Mouse (Mus musculus) ES-E14 (cell line): ENCODE measurements around the gene Hoxa3. TPM values are rescaled to one million over a fixed set of nuclear protein-coding genes. Genes with fewer than 3 reads are reported as not detected.
A peak's percentile ranks its signal among the peaks of the same experiment; 100 is the strongest.

Experiments used
- DNase-seq: peaks from one replicate; pipeline ENCODE4 v3.0.0-alpha.2; 2013; ENCODE audit warnings: low read depth, low spot score
- H3K27ac ChIP-seq: 2 replicates; pipeline ENCODE4 v1.5.1; 2012; ENCODE audit warnings: low read depth, mild to moderate bottlenecking, low read length, moderate library complexity, mixed read lengths; ENCODE audit not compliant: poor library complexity, insufficient read depth, severe bottlenecking
- H3K36me3 ChIP-seq: 2 replicates; pipeline ENCODE4 v1.6.1; 2012; ENCODE audit warnings: mild to moderate bottlenecking, low read length, moderate library complexity, mixed read lengths; ENCODE audit not compliant: control insufficient read depth, poor library complexity, insufficient read depth, severe bottlenecking
- H3K4me1 ChIP-seq, 2 experiments: fragments of 150-350 bp in 1 of 2; sonication (generic) in 1 of 2; 2 replicates each; pipeline ENCODE4 v1.6.1; 2012; ENCODE audit warnings: low read length in 2 of 2, mild to moderate bottlenecking in 1 of 2, mixed read lengths in 1 of 2; ENCODE audit not compliant: control insufficient read depth in 2 of 2, insufficient read depth in 2 of 2, poor library complexity in 1 of 2
- H3K4me3 ChIP-seq, 2 experiments: fragments of 150-350 bp in 1 of 2; sonication (generic) in 1 of 2; 2 replicates each; pipeline ENCODE4 v1.5.1; 2012; ENCODE audit warnings: low read length in 2 of 2, low read depth in 1 of 2, mild to moderate bottlenecking in 1 of 2, mixed read lengths in 1 of 2; ENCODE audit not compliant: insufficient read depth in 1 of 2, poor library complexity in 1 of 2, severe bottlenecking in 1 of 2
- H3K9ac ChIP-seq: 2 replicates; pipeline ENCODE4 v1.6.1; 2012; ENCODE audit warnings: low read depth, mild to moderate bottlenecking, low read length, mixed read lengths; ENCODE audit not compliant: poor library complexity, insufficient read depth, severe bottlenecking
- H3K9me3 ChIP-seq: fragments of 150-350 bp; sonication (generic); 2 replicates; pipeline ENCODE4 v1.6.1; 2012; ENCODE audit warnings: low read depth, mild to moderate bottlenecking, low read length; ENCODE audit not compliant: control insufficient read depth, insufficient read depth
- CHD2 ChIP-seq: IDR thresholded peaks from 2 replicates; pipeline ENCODE4 v1.6.1; 2014; ENCODE audit warnings: mild to moderate bottlenecking, low read depth, low read length, inconsistent platforms
- HCFC1 ChIP-seq: IDR thresholded peaks from 2 replicates; pipeline ENCODE4 v1.6.1; 2012; ENCODE audit warnings: low read length, inconsistent platforms, borderline replicate concordance; ENCODE audit not compliant: insufficient read depth
- MAFK ChIP-seq: IDR thresholded peaks from 2 replicates; pipeline ENCODE4 v1.6.1; 2014; ENCODE audit warnings: mild to moderate bottlenecking, low read depth, low read length, inconsistent platforms; ENCODE audit not compliant: insufficient read depth
- ZC3H11A ChIP-seq: IDR thresholded peaks from 2 replicates; pipeline ENCODE4 v1.6.1; 2012; ENCODE audit warnings: low read depth, mild to moderate bottlenecking, inconsistent platforms, low read length, borderline replicate concordance
- ZNF384 ChIP-seq: IDR thresholded peaks from 2 replicates; pipeline ENCODE4 v1.6.1; 2012; ENCODE audit warnings: low read depth, low read length, inconsistent platforms
- in situ Hi-C, 2 experiments: fragments of 600-800 bp; cut with MboI; formaldehyde crosslinking; loops; one replicate each; pipeline ENCODE4 v1.15.1; 2025; ENCODE audit warnings: low sequenced_read_pairs in 2 of 2, inconsistent platforms in 1 of 2; ENCODE audit not compliant: unreplicated experiment in 2 of 2
- total RNA-seq: library from RNA; depleted of rRNA; stranded (reverse); fragments of 300-350 nt; gene quantifications from 2 replicates; pipeline ENCODE4 v1.2.3, GENCODE M21; 2012

Hoxa3 gene
- total RNA-seq, 1 experiment: 0.27 TPM

DNA sequence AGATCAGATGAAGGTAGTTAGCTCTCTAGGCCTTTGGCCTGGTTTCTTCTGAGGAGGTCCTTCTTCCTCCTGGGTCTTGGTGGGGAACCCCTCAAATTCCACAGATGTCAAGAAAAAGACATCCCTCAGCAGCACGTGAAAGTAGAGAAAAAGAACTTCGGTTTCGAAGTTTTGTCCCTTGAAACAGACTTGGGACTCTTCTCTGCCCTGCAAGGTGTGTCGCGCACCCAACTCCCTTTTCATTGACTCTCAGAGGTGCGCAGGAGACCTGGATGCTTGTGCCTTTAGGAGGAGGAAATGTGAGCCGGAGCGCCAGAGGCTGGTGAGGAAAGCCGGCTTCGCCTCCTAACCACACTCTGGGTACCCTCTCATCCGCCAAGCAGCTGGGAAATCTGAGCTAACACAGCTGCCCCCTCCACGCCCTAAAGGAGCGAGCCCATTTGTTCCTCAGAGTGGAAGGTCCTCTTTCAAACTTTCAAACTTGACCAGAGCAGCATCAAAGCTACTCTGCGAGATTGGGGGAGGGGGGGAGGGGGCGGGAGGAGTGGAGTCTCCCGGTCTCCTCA, 62.7 kb downstream of the Hoxa3 start:
- Histone ChIP-seq H3K4me3 (0 out of 4 replicates have a peak overlapping the region, but pooled peaks of 1 of the 2 experiments have one; percentile 19), H3K4me1 (peaks cover 0 to 3% of the 10 kb centered on the region in 2 experiments; a peak in 1 of 4 replicates), H3K9ac (no peak overlapping the region; the same call in 1 of the 2 replicates), H3K36me3 (no peaks in the 10 kb centered on the region), H3K9me3 (no peaks in the 10 kb centered on the region), H3K27ac (no peak overlapping the region)
- DNase-seq: no peak
- TF ChIP-seq HCFC1: no peak
- no peak for TF ChIP-seq ZC3H11A
- in situ Hi-C loops: no loop called here

DNA sequence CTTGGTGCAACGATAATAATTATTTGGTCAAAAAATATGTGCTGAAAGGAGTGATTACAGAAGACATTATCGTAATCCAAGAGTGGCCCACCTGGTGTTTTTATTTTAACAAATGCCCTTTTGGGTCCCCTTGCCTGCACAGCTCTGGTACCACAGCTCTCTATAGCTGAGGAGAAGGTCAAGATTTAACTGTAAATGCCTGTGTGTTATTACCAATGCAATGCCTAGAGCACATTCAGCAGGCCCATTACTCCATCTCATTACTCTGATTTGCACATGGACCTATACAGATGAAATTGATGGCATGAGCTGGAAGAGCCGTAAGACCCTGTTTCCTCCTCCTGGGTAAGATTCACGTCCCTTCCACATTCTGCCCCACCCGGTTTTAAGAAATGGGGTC, 74.0 kb downstream of the Hoxa3 start:
- Histone ChIP-seq H3K4me1 (no peaks in the 10 kb centered on the region; a peak in 1 of 4 replicates), H3K4me3 (no peak overlapping the region), H3K9ac (no peak overlapping the region), H3K9me3 (no peaks in the 10 kb centered on the region), H3K27ac (no peak overlapping the region), H3K36me3 (no peaks in the 10 kb centered on the region)
- no peak for DNase-seq
- in situ Hi-C loops: no loop called here
- no peak for TF ChIP-seq MAFK

DNA sequence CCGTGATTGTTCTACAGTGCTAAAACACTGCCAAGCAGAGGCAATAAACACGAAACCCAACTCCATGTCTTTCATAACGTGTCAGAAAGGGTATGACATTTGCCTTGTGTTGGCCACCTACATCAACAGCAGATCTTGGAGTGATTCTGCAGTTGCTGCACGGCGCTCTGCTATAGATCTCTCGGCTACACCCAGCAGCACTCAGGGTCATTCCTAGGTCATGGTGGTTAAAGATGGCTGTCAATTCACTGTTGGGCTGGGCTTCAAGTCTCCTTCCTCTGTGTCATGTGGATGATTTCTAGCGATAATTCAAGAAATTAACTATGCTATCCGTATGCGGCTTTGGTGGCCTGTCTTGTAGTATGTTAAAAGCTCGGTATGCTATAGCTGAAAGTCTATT, 74.6 kb downstream of the Hoxa3 start:
- H3K27ac ChIP-seq: no peak overlapping the region
- H3K4me1 ChIP-seq: no peaks in the 10 kb centered on the region; a peak in 1 of 4 replicates
- H3K9me3 ChIP-seq: no peaks in the 10 kb centered on the region
- no peak for DNase-seq
- in situ Hi-C loops: no loop called here
- no peak overlapping the region for H3K4me3 ChIP-seq
- no peak overlapping the region for H3K9ac ChIP-seq
- H3K36me3 ChIP-seq: no peaks in the 10 kb centered on the region
- no peak for TF ChIP-seq CHD2
- TF ChIP-seq HCFC1: no peak
- TF ChIP-seq ZC3H11A: no peak
- no peak for TF ChIP-seq ZNF384
- no peak for TF ChIP-seq MAFK

GRCm38 (mm10) chr6:52137841-52138535, 75.1 kb downstream of the Hoxa3 start:
- Histone ChIP-seq H3K9me3 (no peaks in the 10 kb centered on the region), H3K4me1 (no peaks in the 10 kb centered on the region; a peak in 1 of 4 replicates), H3K4me3 (no peak overlapping the region), H3K36me3 (no peaks in the 10 kb centered on the region), H3K27ac (no peak overlapping the region), H3K9ac (no peak overlapping the region)
- TF ChIP-seq CHD2 (no peak), ZNF384 (0 out of 2 replicates have a peak, but pooled peaks have one; percentile 8)
- no peak for DNase-seq
- in situ Hi-C loops: no loop called here

GRCm38 (mm10) chr6:52123673-52124072, 89.5 kb downstream of the Hoxa3 start:
- Histone ChIP-seq H3K27ac (no peak overlapping the region; the same call in 1 of the 2 replicates), H3K36me3 (no peaks in the 10 kb centered on the region), H3K9ac (no peak overlapping the region), H3K4me3 (no peak overlapping the region), H3K4me1 (no peaks in the 10 kb centered on the region), H3K9me3 (no peaks in the 10 kb centered on the region)
- in situ Hi-C loops: no loop called here
- DNase-seq: no peak
- TF ChIP-seq ZNF384 (no peak), ZC3H11A (no peak), MAFK (no peak), CHD2 (no peak), HCFC1 (no peak)
